Mouse (Mus musculus): ENCODE data around the gene Hax1.

DNA sequence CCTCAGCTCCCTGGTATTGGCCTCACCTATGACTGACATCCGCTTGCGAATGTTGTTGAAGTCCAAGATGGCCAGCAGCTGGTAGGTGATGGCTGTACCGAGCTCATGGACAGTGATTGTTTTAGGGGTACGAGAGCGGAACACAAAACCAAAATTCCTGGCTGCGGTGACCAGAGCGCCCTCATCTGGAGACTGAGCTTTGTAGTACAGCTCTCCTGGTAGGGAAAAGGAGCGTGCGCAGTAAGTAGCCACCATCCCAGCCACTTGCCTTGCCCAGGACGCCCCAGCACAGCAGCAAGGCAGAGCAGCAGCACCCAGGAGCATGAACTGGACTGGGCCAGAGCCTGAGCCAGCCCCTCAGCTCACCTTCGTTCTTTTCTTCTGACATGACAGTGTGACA, 50.6 kb downstream of the Hax1 start:
- TF ChIP-seq CTCF (IDR thresholded peaks at IDR 0.05; ENCODE audit: low read depth) (no peak), EP300 (IDR thresholded peaks at IDR 0.05; ENCODE audit: low read depth) (no peak)
